Mouse (Mus musculus) bone marrow macrophage, adult 2 months (primary cell): ENCODE measurements around the gene Thg1l.

ENCODE experiments used
- CTCF ChIP-seq: IDR thresholded peaks from 2 replicates; pipeline ENCODE4 v1.5.1; 2012; ENCODE audit warnings: low read depth, mild to moderate bottlenecking, low read length, moderate library complexity
- POLR2A ChIP-seq: IDR thresholded peaks from 2 replicates; pipeline ENCODE4 v1.6.1; 2012; ENCODE audit warnings: mild to moderate bottlenecking, low read depth, low read length, borderline replicate concordance

- no peak for TF ChIP-seq CTCF
- no peak for TF ChIP-seq POLR2A
These were observed 4.7 kb upstream of the Thg1l start for GRCm38 (mm10) chr11:45960003-45960402.
